Mouse (Mus musculus): ENCODE data around the gene Clic1. TPM values are rescaled to one million over a fixed set of nuclear protein-coding genes. Genes with fewer than 3 reads are reported as not detected.
"Not testable (repeated sequence)": the region's sequence is repeated elsewhere in the genome, so short reads cannot be mapped to it uniquely, and the experiment has no call there.

Clic1 gene
- polyA plus RNA-seq (2012; rRNA removed), result 129 and 133 TPM in 2 replicates

GRCm38 (mm10) chr17:35049561-35050016 is at the start of gene Clic1:
Clic1 (plus strand) TSS chr17:35049966.
- DNase-seq (ENCODE audit: low read depth), result no peak

- DNase-seq (ENCODE audit: low read depth), result no peak
These were observed 48.9 kb upstream of the Clic1 start, which contains the start of gene Vars for GRCm38 (mm10) chr17:35000717-35001451. Vars (plus strand) TSS chr17:35000987.

GRCm38 (mm10) chr17:35001452-35002152 is 48.2 kb upstream of the Clic1 start:
- no peak for DNase-seq (ENCODE audit: low read depth)

- no peak for DNase-seq (ENCODE audit: low read depth)
These were observed 47.5 kb upstream of the Clic1 start for GRCm38 (mm10) chr17:35002153-35002865.

- no peak for DNase-seq (ENCODE audit: low read depth)
These were observed 46.5 kb upstream of the Clic1 start for GRCm38 (mm10) chr17:35003022-35003838.

DNA sequence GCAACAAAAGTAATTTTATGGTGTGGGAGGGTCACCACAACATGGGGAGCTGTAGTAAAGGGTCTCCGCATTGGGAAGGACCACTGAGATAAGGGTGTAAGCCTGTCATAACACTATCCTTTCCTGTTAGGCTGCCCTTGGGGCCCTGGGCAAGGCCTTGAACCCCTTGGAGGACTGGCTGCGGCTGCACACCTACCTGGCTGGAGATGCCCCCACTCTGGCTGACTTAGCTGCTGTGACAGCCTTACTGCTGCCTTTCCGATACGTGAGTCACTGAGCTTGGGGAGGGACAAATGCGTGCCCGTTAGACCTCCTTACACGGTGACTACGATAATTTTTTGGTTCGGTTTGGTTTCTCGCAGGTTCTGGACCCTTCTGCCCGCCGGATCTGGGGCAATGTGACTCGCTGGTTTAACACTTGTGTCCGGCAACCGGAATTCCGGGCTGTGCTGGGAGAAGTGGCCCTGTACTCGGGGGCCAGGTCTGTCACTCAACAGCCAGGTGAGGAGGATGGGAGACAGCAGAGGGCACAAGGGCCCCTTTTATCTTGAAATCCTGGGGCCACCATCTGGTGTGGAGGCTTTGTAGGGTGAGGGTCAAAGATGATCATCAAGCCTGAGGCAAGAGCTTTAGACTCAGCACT is 45.6 kb upstream of the Clic1 start:
- DNase-seq (ENCODE audit: low read depth), result no peak

DNA sequence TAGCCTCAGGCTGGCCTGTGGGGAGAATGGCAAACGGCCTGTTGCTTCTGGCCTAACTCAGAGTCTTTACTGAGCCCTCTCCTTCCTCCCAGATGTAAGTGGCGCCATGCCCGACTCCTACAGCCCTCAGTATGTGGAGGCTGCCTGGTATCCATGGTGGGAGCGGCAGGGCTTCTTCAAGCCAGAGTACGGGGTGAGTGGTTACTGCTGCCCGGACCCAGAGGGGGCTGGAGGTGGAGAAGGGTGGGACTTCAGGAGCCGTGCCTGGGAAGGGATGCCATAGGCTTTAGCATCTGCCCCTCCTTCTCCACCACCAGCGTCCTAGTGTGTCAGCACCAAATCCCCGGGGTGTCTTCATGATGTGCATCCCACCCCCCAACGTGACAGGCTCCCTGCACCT is 44.6 kb upstream of the Clic1 start:
- DNase-seq (ENCODE audit: low read depth), result no peak

GRCm38 (mm10) chr17:35005902-35006301 is 43.9 kb upstream of the Clic1 start:
- not testable (repeated sequence) for DNase-seq (ENCODE audit: low read depth)

GRCm38 (mm10) chr17:35007387-35007991 is 42.3 kb upstream of the Clic1 start:
- no peak for DNase-seq (ENCODE audit: low read depth)

GRCm38 (mm10) chr17:35009586-35009985 is 40.2 kb upstream of the Clic1 start:
- DNase-seq (ENCODE audit: low read depth), result no peak

DNA sequence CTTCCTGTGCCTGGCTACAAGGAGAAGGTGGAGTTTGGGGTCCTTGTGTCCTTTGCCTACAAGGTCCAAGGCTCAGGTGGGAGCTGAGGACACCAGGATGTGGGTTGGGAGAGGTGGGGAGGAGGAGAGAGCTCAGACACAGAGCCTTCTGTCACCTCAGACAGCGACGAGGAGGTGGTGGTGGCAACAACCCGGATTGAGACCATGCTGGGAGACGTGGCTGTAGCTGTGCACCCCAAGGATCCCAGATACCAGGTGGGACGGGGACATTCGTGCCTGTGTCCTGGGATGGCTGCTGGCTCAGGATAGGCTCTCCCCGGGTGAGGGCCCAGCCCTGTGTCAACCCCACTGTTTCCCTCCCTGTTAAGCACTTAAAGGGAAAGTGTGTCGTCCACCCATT is 38.3 kb upstream of the Clic1 start:
- no peak for DNase-seq (ENCODE audit: low read depth)

- DNase-seq (ENCODE audit: low read depth), result no peak
These were observed 37.3 kb upstream of the Clic1 start for GRCm38 (mm10) chr17:35012430-35012829.

DNA sequence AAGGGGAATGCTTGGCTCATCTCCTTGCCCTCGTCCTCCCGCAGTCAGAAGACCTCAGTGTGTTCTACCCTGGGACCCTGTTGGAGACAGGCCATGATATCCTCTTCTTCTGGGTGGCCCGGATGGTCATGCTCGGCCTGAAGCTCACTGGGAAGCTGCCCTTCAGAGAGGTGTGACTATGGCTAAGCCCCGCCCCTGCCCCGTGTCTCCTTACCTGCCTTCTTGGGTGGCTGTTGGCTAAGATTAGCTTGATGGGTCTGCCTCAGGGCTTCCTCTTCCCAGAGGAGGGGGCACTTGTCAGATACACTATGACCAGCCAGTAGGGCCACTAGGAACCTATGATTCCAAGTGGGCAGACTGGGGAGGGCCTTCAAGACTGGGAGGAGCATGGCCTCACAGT is 36.5 kb upstream of the Clic1 start:
- no peak for DNase-seq (ENCODE audit: low read depth)

GRCm38 (mm10) chr17:35015296-35015695 is 34.5 kb upstream of the Clic1 start:
- DNase-seq (ENCODE audit: low read depth), result no peak

DNA sequence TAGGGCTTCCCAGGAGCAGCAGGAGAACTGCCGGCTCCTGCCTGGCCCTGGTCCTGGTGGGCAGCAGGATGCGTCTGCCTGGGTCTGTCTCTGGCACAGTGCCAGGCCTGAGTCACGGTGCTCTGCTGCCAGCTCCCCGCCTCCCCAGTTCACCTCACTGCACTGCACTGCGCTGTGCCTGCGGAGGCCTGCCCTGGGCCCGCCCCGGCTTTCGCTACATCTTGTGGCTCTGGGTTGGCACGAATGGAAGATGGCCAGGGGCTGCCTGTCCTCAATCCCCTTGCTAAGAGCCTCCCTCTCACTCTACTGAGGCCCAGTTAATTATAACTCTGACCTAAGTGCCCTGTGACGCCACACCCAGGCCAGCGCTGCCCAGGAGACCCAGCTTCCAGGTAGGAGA is 33.4 kb upstream of the Clic1 start, which contains the start of gene Vwa7:
Vwa7 (plus strand) TSS at position 204 of the 400 bp plus-strand sequence.
- no peak for DNase-seq (ENCODE audit: low read depth)

DNA sequence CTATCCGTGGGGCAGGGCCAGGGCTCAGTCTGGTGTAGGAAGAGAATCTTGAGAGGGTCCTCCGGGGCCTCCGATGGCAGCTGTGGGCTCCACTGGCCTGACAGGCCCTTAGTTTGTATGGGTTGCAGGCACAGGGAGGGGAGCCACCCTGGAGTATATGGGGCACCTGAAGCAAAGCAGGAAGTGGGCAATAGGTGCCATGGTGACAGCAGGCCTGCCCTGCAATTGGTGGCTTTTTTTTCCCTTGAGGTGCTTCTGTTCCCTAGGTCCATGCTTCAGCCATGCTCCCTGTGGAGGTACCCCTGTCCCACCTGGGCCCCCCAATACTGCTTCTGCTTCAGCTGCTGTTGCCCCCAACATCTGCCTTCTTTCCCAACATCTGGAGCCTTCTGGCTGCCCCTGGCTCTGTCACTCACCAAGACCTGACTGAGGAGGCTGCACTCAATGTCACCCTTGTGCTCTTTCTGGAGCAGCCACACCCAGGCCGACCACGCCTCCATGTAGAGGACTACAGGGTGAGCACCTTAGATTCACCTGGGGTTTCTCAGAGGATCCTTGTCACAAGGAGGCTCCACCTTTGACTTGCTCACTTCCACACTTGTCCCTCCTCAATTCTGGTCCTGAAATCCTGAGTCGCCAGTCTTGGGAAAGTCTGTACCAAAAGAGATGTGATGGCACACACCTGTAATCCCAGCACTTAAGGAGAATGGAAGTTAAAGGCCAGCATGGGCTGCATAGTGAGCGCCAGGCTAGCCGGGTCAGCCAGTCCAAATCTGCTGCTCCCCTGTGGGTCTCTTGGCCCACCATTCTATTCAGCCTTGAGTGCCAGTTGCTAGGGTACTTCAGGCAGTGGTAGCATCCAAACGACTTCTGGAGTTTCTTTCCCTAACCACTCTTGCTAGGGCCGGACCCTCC is 32.7 kb upstream of the Clic1 start:
- DNase-seq (ENCODE audit: low read depth), result no peak

GRCm38 (mm10) chr17:35017706-35018030 is 32.1 kb upstream of the Clic1 start:
- DNase-seq (ENCODE audit: low read depth), result no peak

- DNase-seq (ENCODE audit: low read depth), result no peak
These were observed 31.6 kb upstream of the Clic1 start for GRCm38 (mm10) chr17:35018171-35018570.

DNA sequence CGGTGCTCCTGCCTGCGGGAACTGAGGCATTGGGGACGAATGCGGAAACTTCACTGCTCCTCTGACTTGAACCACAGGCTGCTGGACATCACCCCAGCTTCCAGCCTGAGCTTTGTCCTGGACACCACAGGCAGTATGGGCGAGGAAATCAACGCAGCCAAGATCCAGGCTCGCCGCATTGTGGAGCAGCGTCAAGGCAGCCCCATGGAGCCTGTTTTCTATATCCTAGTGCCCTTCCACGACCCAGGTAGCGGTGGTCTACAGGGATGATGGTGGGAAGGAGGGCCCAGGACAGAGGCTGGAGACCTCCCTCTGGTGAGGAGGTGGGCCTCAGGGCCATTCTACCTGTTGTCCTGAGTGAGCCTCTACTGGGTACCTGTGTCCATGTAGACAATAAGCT is 29.9 kb upstream of the Clic1 start:
- no peak for DNase-seq (ENCODE audit: low read depth)

DNA sequence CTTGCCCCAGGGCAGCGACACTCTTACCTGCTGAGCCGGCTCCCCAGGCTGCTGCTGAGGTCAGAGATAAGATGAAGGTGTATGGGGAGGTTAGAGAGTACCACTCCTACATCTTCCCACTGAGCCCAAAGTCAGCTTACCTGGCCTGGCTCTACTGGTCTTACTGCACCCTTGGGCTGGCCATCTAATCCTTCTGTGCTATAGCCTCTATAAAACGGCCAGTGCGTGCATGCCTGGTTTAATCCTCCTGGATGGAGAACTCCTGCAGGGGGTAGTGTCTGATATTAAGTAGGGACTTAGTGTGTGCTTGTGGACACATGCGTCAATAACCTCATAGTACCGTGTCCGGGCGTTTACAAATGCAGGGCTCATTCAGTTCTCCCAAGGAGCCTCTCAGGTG is 29.2 kb upstream of the Clic1 start:
- DNase-seq (ENCODE audit: low read depth), result peak; percentile 54

All from gonadal fat pad, adult 2 months (tissue).